Mouse (Mus musculus) lung, postnatal 25 days (tissue): ENCODE measurements around the gene Chmp4b.

Experiments used
- DNase-seq: peaks from one replicate; pipeline ENCODE4 v3.0.0; 2022; ENCODE audit warnings: low spot score

Chmp4b gene

DNA sequence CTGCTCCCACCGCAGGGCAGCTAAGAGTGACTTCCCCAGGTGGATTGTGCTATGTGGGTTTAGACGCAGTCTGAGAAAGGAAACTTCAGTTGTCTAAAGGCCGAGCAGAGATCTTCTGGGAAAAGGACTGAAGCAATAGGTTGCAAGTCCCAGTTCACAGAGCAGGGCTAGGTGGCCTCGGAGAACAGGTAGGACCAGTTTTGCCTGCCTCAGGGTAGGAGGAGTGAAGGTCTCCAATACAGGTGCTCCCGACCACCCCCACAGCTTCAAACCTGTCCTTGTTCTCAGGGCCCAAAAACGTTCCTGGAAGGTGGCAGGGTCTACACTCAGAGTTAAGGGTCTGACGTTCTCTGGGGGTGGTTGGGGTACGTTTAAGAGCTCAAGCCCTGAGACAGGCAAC, at the start of gene Chmp4b:
Chmp4b (plus strand) TSS at position 343 of the 400 bp plus-strand sequence.
- peak; percentile 65 for DNase-seq

DNA sequence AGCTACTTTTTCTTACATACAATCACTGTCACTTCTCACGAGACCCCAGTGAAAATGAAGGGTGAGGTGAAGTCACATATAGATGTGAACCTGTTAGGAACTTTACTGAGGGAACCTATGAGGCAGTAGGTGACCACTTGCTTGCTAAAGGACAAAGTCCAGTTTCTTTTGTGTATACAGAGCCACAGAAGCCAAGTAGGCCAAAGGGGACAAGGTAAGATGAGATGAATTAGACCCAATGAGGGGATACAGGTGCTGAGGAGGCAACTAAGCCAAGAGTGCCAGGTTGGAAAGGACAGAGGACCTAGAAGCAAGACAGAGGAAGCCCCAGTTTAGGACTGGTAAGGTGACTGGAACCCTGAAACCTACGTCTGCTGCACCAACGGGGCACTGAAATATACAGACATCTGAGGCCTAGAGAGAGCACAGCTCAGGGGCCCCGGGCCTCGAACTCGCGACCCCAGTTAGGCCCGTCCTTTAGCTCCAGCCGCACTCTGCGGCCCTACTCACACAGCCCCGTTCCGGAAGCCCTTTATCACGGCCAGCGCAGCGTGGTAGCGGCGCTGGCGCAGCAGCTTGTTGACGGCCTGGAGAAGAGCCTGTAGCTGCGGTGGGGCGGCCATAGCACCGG, 48.4 kb upstream of the Chmp4b start:
- DNase-seq: no peak

DNA sequence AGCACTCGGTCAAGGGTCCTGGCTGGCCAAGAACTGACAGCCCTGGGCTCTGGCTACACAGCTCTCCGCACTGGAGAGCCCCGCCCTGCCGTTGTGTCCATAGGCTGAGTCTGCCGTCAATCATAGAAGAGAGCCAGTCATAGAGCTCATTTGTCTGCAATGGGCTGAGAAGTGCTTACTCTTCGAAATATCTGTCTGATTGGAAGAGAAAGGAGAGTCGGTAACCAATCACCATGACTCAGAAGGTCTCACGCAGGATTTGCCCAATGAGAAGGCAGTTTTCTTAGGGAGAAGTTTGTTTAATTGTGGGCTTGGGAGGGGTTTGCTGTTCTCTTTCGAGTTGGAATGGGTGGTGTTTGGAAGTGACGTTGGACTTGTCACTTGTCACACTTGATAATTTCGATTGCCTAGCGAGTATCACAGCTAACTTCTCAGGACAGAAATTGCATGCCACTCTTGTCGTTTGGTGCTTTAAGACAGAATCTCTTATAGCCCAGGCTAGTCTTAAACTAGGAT, 47.8 kb upstream of the Chmp4b start, which contains the start of gene Pxmp4:
Pxmp4 (minus strand) TSS at position 71 of the 516 bp plus-strand sequence.
- DNase-seq: peak; percentile 100

DNA sequence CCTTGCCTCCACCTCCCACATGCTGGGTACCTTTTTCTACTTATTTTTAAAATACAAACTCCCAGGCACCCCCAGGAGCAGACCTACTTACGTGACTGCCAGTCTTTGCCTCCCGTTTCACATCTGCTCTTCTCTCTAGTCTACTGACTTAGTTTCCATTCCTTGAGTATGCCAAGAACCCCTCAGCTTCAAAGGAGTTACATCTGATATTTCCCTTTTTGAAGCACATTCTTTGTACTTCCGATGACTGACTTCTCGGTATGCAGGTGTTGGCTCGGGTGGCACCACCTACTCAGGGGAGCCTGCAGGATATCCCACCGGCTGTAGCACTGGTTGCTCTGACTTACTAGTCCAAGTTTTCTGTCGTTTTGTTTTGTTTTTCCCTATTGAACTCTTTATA, 47.3 kb upstream of the Chmp4b start:
- DNase-seq: no peak

DNA sequence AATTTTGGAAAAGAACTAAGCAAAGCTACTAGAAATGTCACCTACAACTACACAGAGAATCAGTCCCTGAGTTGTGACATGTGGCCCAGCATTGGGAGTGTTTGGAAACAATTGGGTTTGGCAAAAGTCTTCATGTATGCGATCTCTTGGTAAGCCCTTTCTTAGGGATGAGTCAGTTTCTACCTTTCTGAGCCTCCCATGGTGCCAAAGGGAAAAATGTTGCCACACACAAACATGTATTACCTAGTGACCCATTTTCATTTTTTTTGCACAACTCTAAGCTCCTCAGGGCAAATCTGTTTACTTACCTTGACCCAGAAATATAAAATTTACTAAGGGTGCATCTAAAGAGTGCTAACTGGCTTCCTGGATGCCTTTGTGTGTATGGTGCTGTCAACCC, 44.5 kb upstream of the Chmp4b start:
- DNase-seq: no peak

DNA sequence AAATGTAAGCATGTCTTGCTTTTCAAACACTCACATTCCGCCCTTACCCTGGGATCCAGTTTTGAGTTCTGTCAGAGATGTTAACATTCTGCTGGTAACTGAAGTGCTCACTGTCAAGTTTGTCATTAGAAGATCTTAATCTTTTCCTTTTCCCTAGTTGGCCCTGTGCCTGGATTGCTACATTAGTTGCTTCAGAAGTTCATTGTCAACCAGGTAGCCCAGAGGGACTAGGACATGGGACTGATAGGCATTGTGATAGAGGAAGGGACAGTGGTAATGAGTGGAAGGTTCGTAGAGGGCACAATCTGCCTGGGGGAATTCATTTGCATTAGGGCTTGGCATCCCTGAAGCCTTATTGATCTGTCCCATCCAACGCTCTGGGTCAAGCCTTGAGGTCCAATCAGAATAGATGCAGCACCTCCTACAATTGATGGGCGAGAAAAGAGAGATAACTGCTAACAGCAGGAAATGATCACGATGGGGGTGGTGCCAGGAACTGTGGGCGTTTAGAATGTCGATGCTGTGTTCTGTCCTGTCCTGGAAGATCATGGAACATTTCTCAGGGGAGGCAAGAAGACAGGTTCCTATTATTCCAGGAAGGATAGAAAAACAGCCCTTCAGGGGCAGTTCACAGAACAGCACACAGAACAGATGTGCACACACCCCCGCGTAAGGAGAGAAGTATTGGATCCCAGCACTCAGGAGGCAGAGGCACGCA, 42.3 kb upstream of the Chmp4b start:
- DNase-seq: no peak

DNA sequence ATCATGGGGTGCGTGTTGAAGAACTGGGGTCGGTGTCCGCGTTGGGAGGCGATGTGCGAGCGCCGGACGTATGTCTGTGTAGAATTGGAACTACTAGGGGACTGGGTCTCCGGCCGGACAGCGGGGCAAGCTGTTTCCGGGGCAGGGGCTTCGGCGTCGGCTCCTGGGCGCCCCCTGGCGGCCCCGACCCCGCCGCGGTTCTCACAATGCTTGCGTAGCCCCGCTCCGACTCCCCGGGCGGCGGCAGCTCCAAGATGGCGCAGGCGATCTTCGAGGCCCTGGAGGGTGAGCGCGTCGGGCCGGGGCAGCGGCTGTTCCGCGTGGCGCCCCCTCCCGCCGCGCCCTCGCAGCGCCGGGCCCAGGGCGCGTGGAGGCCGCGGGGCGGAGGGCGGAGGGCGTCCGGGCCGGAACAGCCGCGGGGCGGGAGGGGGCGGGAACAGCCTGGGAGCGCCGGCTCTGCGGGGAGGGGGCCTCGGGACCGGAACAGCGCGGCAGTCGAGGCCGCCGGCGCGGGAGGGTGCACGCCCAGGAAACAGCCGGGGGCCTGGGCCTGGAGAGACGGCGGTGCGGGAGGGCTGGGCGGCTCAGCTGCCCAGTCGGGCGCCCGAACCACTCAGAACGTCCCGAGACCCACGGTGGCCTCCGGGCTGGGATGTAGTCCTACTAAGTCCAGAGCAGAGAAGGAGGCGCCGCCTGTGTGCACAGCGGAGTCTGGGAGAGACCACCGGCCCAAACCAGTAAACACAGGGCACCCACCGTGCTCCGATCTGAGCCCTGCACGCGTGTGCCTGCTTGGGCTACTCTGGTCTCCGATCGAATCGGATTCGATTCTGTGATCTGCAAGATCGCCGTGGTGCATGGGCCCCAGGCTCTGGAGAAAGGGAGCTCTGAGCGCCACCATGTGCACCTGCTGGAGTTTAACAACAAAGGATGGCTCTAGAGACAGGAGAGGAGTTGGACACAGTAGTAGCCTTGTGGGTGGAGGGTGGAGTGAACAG, 38.1 kb upstream of the Chmp4b start, which contains the start of the genes Zfp341 and 4930519P11Rik:
Zfp341 (plus strand) TSS at position 180 of the 998 bp plus-strand sequence.
4930519P11Rik (minus strand) TSS at position 320 of the 998 bp plus-strand sequence.
- DNase-seq: peak; percentile 91

DNA sequence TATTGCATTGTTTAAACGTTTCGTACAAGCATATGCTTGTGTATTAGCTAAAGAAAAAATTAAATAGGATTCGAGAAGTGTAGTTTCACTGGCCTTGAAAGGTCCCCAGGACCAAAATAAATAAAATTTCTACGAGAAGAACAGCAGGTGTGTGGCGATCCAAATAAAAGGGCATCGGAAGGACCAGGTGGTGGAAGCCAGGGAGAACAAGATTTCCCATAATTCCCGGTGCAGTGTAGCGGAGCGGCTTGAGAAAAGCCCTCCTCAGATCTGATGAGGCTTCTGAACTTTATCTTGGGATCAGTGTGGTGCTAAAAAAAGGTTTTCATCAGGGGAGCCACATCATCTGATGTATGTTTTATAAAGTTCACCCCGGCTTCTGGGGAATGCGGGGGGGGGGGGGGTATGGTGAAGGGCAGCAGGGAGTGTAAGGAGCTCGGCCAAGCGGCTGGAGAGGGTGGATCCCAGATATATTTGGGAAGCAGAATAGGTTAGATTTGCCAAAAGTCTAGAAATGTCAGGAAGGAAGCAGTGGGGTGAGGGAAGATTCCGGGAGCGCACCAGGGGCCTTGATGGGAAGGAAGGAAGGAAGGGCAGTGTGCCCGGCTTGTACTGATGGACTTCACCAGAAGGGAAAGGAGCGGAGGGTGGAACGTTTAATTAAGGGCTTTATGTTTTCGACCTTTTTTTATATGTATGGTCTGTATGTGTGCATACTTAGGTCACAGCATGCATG, 36.5 kb upstream of the Chmp4b start:
- no peak for DNase-seq

DNA sequence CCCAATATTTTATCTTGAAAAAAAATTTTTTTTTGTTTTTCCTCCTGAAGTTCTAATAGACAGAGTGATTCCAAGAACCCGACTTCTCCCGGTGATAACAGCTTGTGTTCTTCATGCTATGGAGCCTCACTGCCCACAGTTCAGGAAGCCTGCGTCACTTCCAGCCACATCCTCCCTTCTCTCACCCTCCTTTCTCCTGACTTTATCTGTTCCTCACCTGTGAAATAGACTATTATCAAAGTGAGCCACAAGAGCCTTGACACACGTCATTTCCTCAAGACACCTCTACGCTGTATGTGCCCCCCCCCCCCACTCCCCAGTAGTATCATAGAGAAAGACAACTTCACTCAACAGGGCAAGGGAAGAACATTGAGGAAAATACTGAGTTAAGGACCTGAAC, 35.8 kb upstream of the Chmp4b start:
- no peak for DNase-seq

DNA sequence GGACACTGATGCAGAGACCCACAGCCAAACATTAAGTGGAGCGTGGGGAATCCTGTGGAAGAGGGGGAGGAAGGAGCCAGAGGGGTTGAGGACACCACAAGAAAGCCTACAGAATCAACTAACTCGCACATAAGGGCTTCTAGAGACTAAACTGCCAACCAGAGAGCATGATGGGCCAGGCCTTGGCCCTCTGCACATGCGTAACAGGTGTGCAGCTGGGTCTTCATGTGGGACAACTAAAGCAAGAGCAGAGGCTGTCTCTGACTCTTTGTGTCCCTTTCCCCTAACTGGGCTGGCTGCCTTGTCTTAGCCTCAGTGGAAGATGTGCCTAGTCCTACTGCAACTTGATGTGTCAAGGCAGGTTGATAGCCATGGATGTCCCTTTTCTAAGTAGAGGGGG, 34.4 kb upstream of the Chmp4b start:
- DNase-seq: no peak

DNA sequence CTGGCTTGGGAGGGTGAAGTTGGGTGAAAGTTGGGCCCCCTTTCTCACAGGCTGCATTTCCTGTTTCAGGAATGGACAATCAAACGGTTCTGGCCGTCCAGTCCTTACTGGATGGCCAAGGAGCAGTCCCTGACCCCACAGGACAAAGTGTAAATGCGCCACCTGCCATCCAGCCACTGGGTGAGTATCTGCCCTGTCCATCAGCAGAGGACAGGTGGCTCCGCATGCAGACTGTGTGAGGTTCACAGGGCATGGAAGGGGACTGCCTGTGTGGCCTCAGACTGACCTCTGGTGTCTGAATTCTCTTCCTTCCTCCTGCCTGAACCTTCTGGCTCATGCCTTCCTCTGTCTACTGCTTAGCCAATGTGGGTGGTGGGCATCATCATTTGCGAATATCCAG, 29.8 kb upstream of the Chmp4b start:
- no peak for DNase-seq

DNA sequence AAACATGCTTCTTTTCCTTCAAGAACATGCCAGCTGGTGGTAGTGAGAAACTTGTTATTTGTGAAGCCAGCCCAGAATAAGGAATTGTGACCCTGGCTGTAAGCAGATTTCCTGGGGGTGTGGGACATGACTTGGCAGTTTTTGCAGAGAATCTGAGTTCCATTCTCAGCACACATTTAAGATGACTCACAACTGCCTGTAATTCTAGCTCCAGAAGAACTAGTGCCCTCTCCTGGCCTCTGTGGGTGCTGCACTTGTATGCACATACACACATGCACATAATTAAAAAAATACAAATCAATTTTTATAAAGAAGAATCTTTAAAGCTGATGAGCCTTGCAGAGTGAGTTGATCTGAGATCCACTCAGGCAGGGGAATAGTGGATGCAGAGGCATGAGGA, 27.4 kb upstream of the Chmp4b start:
- DNase-seq: no peak

DNA sequence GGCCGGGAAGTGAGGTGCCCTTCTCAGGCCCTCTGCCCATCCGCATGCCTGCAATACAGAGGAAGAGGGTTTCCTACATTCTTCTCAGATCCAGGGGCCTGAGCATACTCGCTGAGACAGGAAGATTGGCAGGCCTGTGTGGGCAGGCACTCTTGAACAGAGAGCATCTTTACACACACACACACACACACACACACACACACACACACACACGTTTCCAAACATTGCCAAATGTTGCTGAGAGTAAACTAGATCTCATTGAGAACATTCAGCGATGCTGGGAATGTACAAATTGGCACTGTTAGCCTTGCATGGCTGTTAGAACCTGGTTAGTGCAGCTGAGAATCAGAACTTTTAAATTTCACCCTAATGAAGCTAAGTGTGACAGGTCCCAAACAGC, 21.0 kb upstream of the Chmp4b start:
- no peak for DNase-seq

DNA sequence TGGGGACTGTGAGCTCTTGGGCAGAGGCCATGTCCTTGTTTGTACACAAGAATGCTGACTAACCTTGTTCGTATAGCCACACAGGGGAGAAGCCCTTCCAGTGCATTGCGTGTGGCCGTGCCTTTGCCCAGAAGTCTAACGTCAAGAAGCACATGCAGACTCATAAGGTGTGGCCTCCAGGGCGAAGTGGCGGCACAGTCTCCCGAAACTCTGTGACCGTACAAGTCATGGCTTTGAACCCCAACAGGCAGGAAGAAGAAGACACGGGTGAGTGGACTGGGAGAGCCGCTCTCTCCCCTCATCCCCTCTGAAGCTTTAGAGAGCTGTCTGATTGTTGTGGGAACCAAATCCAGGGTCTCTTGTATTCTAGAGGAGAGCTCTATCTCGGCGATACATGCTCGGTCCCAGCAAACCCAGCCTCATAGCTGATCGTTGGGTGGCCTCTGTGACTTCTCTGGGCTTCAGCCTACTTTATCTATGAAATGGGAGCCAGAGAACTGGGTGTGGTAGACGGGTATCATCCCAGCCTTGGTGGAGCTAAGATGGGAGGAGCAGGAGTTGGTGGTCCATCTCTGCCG, 19.2 kb upstream of the Chmp4b start:
- DNase-seq: no peak

DNA sequence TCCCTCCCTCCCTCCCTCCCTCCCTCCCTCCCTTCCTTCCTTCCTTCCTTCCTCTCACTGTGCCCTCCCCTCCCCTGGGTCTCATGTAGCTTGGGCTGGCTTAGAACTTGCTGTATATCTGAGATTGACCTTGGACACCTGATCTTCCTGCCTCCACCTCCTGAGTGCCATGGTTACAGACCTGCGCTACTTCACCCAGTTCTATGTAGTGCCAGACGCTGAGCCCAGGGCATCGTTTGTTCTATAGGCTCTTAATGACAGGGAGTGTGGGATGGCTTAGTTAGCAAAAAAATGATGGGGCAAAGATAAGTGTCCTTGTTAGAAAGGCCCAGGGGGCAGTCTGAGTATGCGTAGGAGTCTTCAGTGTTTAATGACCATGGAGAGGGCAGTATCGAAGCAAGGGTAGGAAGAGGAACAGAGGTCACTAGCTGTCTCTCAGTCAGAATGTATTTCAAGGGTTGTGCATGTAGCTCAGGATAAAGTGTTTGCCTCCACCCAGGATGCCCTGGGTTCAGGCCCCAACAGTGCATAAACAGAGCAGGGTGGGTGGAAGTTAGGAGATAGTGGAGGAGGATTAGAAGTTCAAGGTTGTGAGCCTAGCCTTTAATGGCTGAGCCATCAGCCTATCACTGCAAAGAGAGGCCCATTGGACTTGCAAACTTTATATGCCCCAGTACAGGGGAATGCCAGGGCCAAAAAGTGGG, 18.3 kb upstream of the Chmp4b start:
- no peak for DNase-seq

DNA sequence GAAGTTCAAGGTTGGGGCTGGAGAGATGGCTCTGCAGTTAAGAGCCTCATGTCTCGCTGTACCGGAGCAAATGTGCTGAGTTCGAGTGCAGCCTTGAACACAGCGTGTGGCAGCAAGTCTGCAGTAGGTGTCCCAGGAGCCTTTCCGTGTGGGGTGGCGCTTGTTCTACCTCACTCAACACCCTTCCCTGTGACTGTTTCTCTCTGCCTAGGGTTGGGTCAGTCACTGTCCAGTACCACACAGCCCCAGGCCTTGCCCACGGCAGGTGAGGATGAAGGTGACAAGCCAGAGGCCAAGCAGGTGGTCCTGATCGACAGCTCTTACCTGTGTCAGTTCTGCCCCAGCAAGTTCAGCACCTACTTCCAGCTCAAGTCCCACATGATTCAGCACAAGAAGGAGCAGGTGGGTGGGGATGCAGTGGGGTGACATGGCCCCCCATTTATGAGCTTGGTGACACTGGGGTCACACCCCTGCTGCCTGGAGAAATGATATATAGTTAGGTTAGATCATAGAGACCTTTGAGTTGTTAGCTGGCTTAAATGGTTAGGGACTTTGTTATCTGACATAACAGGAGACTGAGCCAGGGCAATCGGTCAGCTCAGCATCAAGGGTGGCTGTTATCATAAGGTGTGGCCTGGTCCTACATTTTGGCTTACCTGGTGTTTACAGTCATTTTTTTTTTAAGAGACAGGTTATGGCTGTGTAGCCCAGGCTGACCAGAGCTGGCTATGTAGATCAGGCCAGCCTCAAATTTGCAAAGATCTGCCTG, 17.4 kb upstream of the Chmp4b start:
- no peak for DNase-seq

DNA sequence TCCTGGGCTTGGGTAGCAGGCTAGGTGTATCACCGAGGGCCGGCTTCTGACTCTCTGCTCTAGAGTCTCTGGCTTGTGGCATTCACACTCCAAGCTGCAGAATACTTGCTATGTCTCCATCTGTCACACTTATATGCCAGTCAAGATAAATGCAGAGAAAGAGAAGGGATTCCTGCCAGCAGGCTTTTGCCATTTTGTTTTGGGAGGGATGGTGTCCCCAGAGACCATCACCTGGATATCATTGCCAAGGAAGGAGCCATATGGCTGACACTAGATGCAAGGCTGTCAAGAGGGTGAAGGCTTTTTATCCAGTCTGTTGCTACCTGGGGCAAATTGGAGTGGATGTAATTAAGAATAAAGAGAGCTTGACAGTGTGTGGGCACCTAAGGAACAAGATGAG, 15.7 kb upstream of the Chmp4b start:
- no peak for DNase-seq

DNA sequence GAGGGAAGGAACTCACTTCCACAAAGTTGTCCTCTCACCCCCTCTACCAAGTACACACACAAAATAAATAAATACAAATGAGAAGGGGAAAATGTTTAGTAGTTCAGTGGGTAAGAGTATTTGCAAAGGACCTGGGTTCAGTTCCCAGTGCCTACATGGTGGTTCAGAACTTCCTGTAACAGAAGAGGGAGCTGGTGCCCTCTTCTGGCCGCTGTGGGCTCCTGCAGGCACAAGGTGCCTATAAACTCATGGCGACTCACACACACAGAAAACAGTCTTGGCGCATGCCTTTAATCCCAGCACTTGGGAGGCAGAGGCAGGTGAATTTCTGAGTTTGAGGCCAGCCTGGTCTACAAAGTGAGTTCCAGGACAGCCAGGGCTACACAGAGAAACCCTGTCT, 13.0 kb upstream of the Chmp4b start:
- no peak for DNase-seq

DNA sequence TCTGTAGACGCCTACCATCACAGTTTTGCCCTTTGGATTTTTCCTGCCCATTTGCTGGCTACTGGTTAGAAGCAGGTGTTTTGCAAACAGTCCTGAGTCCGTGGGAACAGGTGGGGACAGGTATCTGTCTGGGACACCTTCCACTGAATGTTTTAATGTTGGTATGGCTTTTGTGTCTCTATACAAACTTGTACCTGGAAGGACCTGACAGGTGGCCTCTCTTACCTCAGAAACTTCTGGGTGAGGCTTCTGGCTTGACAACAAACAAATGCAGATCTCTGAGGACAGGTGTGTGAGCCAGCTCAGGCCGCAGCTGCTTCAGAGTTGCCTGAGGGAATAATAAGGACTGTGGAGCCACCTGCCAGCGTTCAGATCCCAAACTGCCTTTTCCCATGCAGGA, 12.4 kb upstream of the Chmp4b start:
- no peak for DNase-seq

DNA sequence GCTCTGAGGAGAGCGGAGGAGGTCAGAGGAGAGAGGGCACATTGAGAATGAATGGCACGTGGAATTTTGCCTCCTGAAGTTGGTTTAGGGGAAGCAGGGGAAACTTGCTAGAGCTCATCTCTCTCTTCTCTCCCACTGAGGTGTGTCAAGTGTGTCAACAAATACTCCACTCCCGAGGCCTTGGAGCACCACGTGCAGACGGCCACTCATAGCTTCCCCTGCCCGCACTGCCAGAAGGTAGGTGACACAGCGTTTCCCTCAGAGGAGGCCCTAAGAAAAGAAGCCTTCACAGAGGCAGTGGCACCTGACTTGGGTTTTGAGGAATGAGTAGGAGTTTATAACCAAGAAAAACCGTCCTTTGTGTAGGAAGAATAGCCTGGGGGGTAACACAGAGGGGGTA, 10.3 kb upstream of the Chmp4b start:
- DNase-seq: peak; percentile 75
